Mouse (Mus musculus) neural tube, embryonic 11.5 days (tissue): ENCODE data around the gene Fgfr1op. TPM values are rescaled to one million over a fixed set of nuclear protein-coding genes. Genes with fewer than 3 reads are reported as not detected.
"Not testable (repeated sequence)": the region's sequence is repeated elsewhere in the genome, so short reads cannot be mapped to it uniquely, and the experiment has no call there.

Experiments used
- ATAC-seq: fragments of 200-750 bp; cut with Nextera tagmentation; 2 replicates; pipeline ENCODE4 v1.8.0; 2017; ENCODE audit warnings: moderate number of reproducible peaks, mild to moderate bottlenecking, moderate TSS enrichment, moderate library complexity; ENCODE audit not compliant: insufficient read depth, low FRiP score, low TSS enrichment
- DNase-seq: peaks from one replicate; pipeline ENCODE4 v3.0.0-alpha.2; 2015; ENCODE audit warnings: low spot score
- H3K27ac ChIP-seq: fragments of 300-500 bp; sonication (generic); 2 replicates; pipeline ENCODE4 v1.5.1; 2014; ENCODE audit warnings: low read depth, mild to moderate bottlenecking, low read length
- H3K27me3 ChIP-seq: fragments of 300-500 bp; sonication (generic); 2 replicates; pipeline ENCODE4 v1.6.1; 2014; ENCODE audit warnings: mild to moderate bottlenecking, low read length, mixed read lengths; ENCODE audit not compliant: control insufficient read depth, insufficient read depth
- H3K36me3 ChIP-seq: fragments of 300-500 bp; sonication (generic); 2 replicates; pipeline ENCODE4 v1.6.1; 2014; ENCODE audit warnings: mild to moderate bottlenecking, low read length, moderate library complexity, mixed read lengths; ENCODE audit not compliant: control insufficient read depth, insufficient read depth
- H3K4me1 ChIP-seq: fragments of 300-500 bp; sonication (generic); 2 replicates; pipeline ENCODE4 v1.6.1; 2014; ENCODE audit warnings: low read length, mixed read lengths; ENCODE audit not compliant: control insufficient read depth, insufficient read depth
- H3K4me2 ChIP-seq: fragments of 300-500 bp; sonication (generic); 2 replicates; pipeline ENCODE4 v1.6.1; 2014; ENCODE audit warnings: low read depth, mild to moderate bottlenecking, moderate library complexity
- H3K4me3 ChIP-seq: fragments of 300-500 bp; sonication (generic); 2 replicates; pipeline ENCODE4 v1.5.1; 2014; ENCODE audit warnings: low read depth, low read length
- H3K9ac ChIP-seq: fragments of 300-500 bp; sonication (generic); 2 replicates; pipeline ENCODE4 v1.6.1; 2014; ENCODE audit warnings: mild to moderate bottlenecking, low read length
- H3K9me3 ChIP-seq: fragments of 300-500 bp; sonication (generic); 2 replicates; pipeline ENCODE4 v1.6.1; 2016; ENCODE audit warnings: low read length; ENCODE audit not compliant: control insufficient read depth
- WGBS: fragments of 180-500 bp; shearing (Covaris S2); extraction: QIAGEN DNeasy Blood & Tissue Kit; methylation state at CpG from one replicate; pipeline ENCODE4 v1.1.7; 2014; 5-methylcytosine and 5-hydroxymethylcytosine counted together
- polyA plus RNA-seq: library from polyadenylated mRNA; unstranded; fragments of >200 nt; fragmentation: Nextera tagmentation; extraction: Ambion mirVana; gene quantifications from 2 replicates; pipeline ENCODE4 v1.2.1, GENCODE M21; 2014

Gene Fgfr1op
- polyA plus RNA-seq = 54.7 and 55.5 TPM in 2 replicates

GRCm38 (mm10) chr17:8164701-8165607, at the start of gene Fgfr1op:
Gene Fgfr1op, plus strand, starts transcription at chr17:8165501.
- DNase-seq (peak; percentile 10), ATAC-seq (peak; percentile 96)
- under 1% methylated on average over 11 of the region's 55 CpGs for WGBS
- not testable (repeated sequence) for H3K27me3 ChIP-seq, H3K27ac ChIP-seq, H3K4me1 ChIP-seq, H3K36me3 ChIP-seq, H3K9me3 ChIP-seq
- Histone ChIP-seq H3K4me3 (peak within 1 kb of the TSS; percentile 42), H3K9ac (peak within 1 kb of the TSS; percentile 52), H3K4me2 (peak within 1 kb of the TSS; percentile 32)

- not testable (repeated sequence) for H3K27ac ChIP-seq, H3K9ac ChIP-seq, H3K4me3 ChIP-seq, H3K4me1 ChIP-seq, H3K36me3 ChIP-seq, H3K4me2 ChIP-seq, H3K9me3 ChIP-seq, ATAC-seq, H3K27me3 ChIP-seq, DNase-seq
- 93% methylated on average over 6 of the region's 11 CpGs for WGBS
Observed at GRCm38 (mm10) chr17:8116378-8116777, 48.9 kb upstream of the Fgfr1op start.

GRCm38 (mm10) chr17:8116928-8117327, 48.4 kb upstream of the Fgfr1op start:
- not testable (repeated sequence) for H3K9me3 ChIP-seq, H3K4me3 ChIP-seq, ATAC-seq, H3K4me2 ChIP-seq, H3K27ac ChIP-seq, H3K9ac ChIP-seq, H3K27me3 ChIP-seq, H3K36me3 ChIP-seq, DNase-seq, H3K4me1 ChIP-seq
- WGBS = no CpG with 5 or more reads among the region's 6 CpGs

- WGBS = no CpG with 5 or more reads among the region's 3 CpGs
- not testable (repeated sequence) for DNase-seq, H3K36me3 ChIP-seq, H3K4me3 ChIP-seq, H3K27ac ChIP-seq, H3K9me3 ChIP-seq, H3K27me3 ChIP-seq, ATAC-seq, H3K4me1 ChIP-seq, H3K4me2 ChIP-seq, H3K9ac ChIP-seq
Observed at GRCm38 (mm10) chr17:8122974-8123373, 42.3 kb upstream of the Fgfr1op start.

GRCm38 (mm10) chr17:8124586-8124985, 40.7 kb upstream of the Fgfr1op start:
- not testable (repeated sequence) for ATAC-seq, H3K27ac ChIP-seq, H3K27me3 ChIP-seq, H3K4me2 ChIP-seq, H3K4me3 ChIP-seq, H3K9me3 ChIP-seq, H3K9ac ChIP-seq, H3K4me1 ChIP-seq, H3K36me3 ChIP-seq, DNase-seq
- WGBS = no CpG with 5 or more reads among the region's 6 CpGs

- H3K27me3 ChIP-seq, H3K27ac ChIP-seq, H3K4me2 ChIP-seq, H3K9me3 ChIP-seq, ATAC-seq, H3K36me3 ChIP-seq, H3K4me3 ChIP-seq, H3K4me1 ChIP-seq, DNase-seq, H3K9ac ChIP-seq: not testable (repeated sequence)
- WGBS = 86% methylated on average over 1 of the region's 7 CpGs
Observed at GRCm38 (mm10) chr17:8128326-8128993, 36.8 kb upstream of the Fgfr1op start.

- ATAC-seq, H3K9me3 ChIP-seq, H3K27ac ChIP-seq, H3K4me1 ChIP-seq, H3K4me2 ChIP-seq, H3K9ac ChIP-seq, H3K4me3 ChIP-seq, H3K27me3 ChIP-seq, DNase-seq, H3K36me3 ChIP-seq: not testable (repeated sequence)
- 94% methylated on average over 9 of the region's 9 CpGs for WGBS
Observed at GRCm38 (mm10) chr17:8129578-8129977, 35.7 kb upstream of the Fgfr1op start.

- not testable (repeated sequence) for H3K4me3 ChIP-seq, ATAC-seq, DNase-seq, H3K4me2 ChIP-seq, H3K36me3 ChIP-seq, H3K27me3 ChIP-seq, H3K27ac ChIP-seq, H3K9ac ChIP-seq, H3K9me3 ChIP-seq, H3K4me1 ChIP-seq
- no CpG with 5 or more reads among the region's 6 CpGs for WGBS
Observed at GRCm38 (mm10) chr17:8130849-8131248, 34.5 kb upstream of the Fgfr1op start.
